Mouse (Mus musculus): ENCODE data around the gene Gm49510.

DNA sequence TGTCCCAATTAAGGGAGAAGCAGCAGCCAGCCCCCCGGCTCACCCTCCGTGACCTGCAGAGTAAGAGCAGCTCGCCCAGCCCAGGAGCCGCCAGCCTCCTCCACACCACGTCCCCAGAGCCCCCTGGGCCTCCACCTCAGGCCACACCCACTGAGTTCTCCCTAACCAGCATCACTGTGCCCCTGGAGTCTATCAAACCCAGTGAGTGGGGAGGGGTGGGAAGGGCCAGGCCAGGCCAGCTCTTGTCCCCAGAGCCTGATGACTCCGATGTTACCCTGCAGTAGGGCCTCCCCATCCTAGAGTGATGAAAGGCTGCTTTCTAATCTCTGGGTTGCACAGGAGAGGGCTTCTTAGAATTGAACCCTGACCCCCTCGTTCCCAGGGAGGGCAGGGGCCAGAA is 7.0 kb upstream of the Gm49510 start:
- TF ChIP-seq CTCF (IDR thresholded peaks at IDR 0.05; ENCODE audit: extremely low read depth, insufficient read depth, insufficient read length, insufficient replicate concordance) = no peak
- no peak for TF ChIP-seq POLR2A (IDR thresholded peaks at IDR 0.05; ENCODE audit: low read depth, low read length)

All from spleen, adult 2 months (tissue).